ENCODE assay signal across 25 mouse cellular contexts in genomic region chr8:60938717-60939424, GRCm38 (mm10). TPM values are rescaled to one million over a fixed set of nuclear protein-coding genes. Genes with fewer than 3 reads are reported as not detected.
A peak's percentile ranks its signal among the peaks of the same experiment; 100 is the strongest.
DNase-seq lines count a peak whose midpoint lies in the region; ATAC-seq lines count a peak whose summit lies in the region.
"Had no signal": no experiment of that assay in that cellular context is flagged by ENCODE, and none has a peak within 500 bp of the region (broad histone marks: within the 10 kb centered on the region; RNA-seq: fewer than 3 reads in every experiment).

No protein-coding gene starts in this region.

- H3K4me3 ChIP-seq in forebrain, embryonic 10.5 days: no peak overlapping the region
- H3K4me3 ChIP-seq in forebrain, embryonic 12.5 days (replicated peaks): no peak overlapping the region
- H3K4me3 ChIP-seq in liver, embryonic 13.5 days (replicated peaks): peak overlapping the region; percentile 13
- no peak overlapping the region for H3K4me3 ChIP-seq in heart, embryonic 11.5 days (ENCODE audit: low read depth, low read length)
- H3K4me3 ChIP-seq: gastrocnemius, adult 2 months; limb, embryonic 10.5 days; neural tube, embryonic 12.5 days had no signal

- intact Hi-C loops in left cerebral cortex, postnatal 10 days (cut with DNase I): no loop called here

- peaks cover 23% of the 10 kb centered on the region for H3K36me3 ChIP-seq in forebrain, embryonic 10.5 days (replicated peaks)
- peaks cover 4% of the 10 kb centered on the region for H3K36me3 ChIP-seq in forebrain, embryonic 12.5 days (replicated peaks)
- peaks cover 40% of the 10 kb centered on the region for H3K36me3 ChIP-seq in liver, embryonic 13.5 days
- H3K36me3 ChIP-seq in heart, embryonic 11.5 days (ENCODE audit: control insufficient read depth, insufficient read depth, low read length): no peaks in the 10 kb centered on the region; the same call in 1 of the 2 replicates
- H3K36me3 ChIP-seq: limb, embryonic 10.5 days had no signal

- no peak for ATAC-seq in forebrain, embryonic 12.5 days (ENCODE audit: low FRiP score)
- ATAC-seq in common myeloid progenitor, adult 5-6 weeks (replicated peaks; ENCODE audit: low read depth, poor library complexity, severe bottlenecking): peak; percentile 36; the same call in 1 of the 2 replicates
- peak; percentile 83 for ATAC-seq in liver, embryonic 13.5 days (ENCODE audit: low read depth)
- peak; percentile 84 for ATAC-seq in megakaryocyte-erythroid progenitor cell, adult 5-6 weeks (replicated peaks; ENCODE audit: low FRiP score, low TSS enrichment, poor library complexity, severe bottlenecking)
- no peak for ATAC-seq in heart, embryonic 11.5 days (replicated peaks; ENCODE audit: insufficient number of reproducible peaks, low FRiP score, low TSS enrichment)
- ATAC-seq: inflammation-experienced regulatory T-cells, adult 6 months; lung, postnatal 0 days; Patski had no signal

- 15% methylated on average over 3 of the region's 3 CpGs for WGBS in forebrain, embryonic 10.5 days
- 11% methylated on average over 3 of the region's 3 CpGs for WGBS in forebrain, embryonic 12.5 days
- WGBS in liver, embryonic 13.5 days (ENCODE audit: insufficient replicate concordance): 19% methylated on average over 3 of the region's 3 CpGs
- whole genome bisulfite sequencing in heart, embryonic 11.5 days (ENCODE audit: insufficient replicate concordance): 43% methylated on average over 3 of the region's 3 CpGs

- peaks cover 35% of the 10 kb centered on the region for H3K4me1 ChIP-seq in forebrain, embryonic 10.5 days
- H3K4me1 ChIP-seq in forebrain, embryonic 12.5 days: peaks cover 7% of the 10 kb centered on the region
- peaks cover 42% of the 10 kb centered on the region for H3K4me1 ChIP-seq in liver, embryonic 13.5 days (replicated peaks)
- H3K4me1 ChIP-seq in heart, embryonic 11.5 days (ENCODE audit: control insufficient read depth, insufficient read depth, low read length): no peaks in the 10 kb centered on the region
- H3K4me1 ChIP-seq: neural tube, embryonic 12.5 days had no signal

- no peak overlapping the region for H3K9ac ChIP-seq in forebrain, embryonic 12.5 days
- H3K9ac ChIP-seq in liver, embryonic 13.5 days: peak overlapping the region; percentile 49
- H3K9ac ChIP-seq in heart, embryonic 11.5 days (ENCODE audit: low read depth, low read length): no peak overlapping the region
- H3K9ac ChIP-seq: hindbrain, embryonic 14.5 days; neural tube, embryonic 12.5 days had no signal

- 0 out of 2 replicates have a peak overlapping the region, but pooled peaks have one; percentile 40 for H3K27ac ChIP-seq in forebrain, embryonic 10.5 days
- no peak overlapping the region for H3K27ac ChIP-seq in forebrain, embryonic 12.5 days
- peak overlapping the region; percentile 69 for H3K27ac ChIP-seq in liver, embryonic 13.5 days
- no peak overlapping the region for H3K27ac ChIP-seq in heart, embryonic 11.5 days (ENCODE audit: low read depth, low read length)
- H3K27ac ChIP-seq: gastrocnemius, adult 2 months; hindbrain, embryonic 14.5 days; kidney, postnatal 0 days; limb, embryonic 10.5 days; macrophage; neural tube, embryonic 12.5 days; stomach, postnatal 0 days had no signal

- no peak overlapping the region for H3K4me2 ChIP-seq in forebrain, embryonic 12.5 days
- H3K4me2 ChIP-seq in liver, embryonic 13.5 days: peak overlapping the region; percentile 36
- H3K4me2 ChIP-seq in heart, embryonic 11.5 days: no peak overlapping the region
- H3K4me2 ChIP-seq: hindbrain, embryonic 14.5 days; neural tube, embryonic 12.5 days had no signal

- DNase-seq in forebrain, embryonic 10.5 days (ENCODE audit: extremely low spot score, low spot score): no peak
- peak; percentile 42 for DNase-seq in liver, embryonic 13.5 days
- DNase-seq in left cerebral cortex, postnatal 10 days (ENCODE audit: extremely low spot score in 1 of 2, low spot score in 2 of 2): no peak
- DNase-seq in ovary, adult 18-20 months (ENCODE audit: low spot score): no peak
- DNase-seq: adrenal gland, adult 8-10 months; cerebellum, adult 18-20 months; cerebellum, postnatal 25 days; embryo, embryonic 11 days; gastrocnemius, adult 2 months; heart, postnatal 4 days; kidney, adult 2 months; midbrain, embryonic 14.5 days had no signal

- no peaks in the 10 kb centered on the region for H3K27me3 ChIP-seq in forebrain, embryonic 10.5 days (ENCODE audit: poor library complexity, severe bottlenecking)
- no peaks in the 10 kb centered on the region for H3K27me3 ChIP-seq in forebrain, embryonic 12.5 days
- no peaks in the 10 kb centered on the region for H3K27me3 ChIP-seq in liver, embryonic 13.5 days
- H3K27me3 ChIP-seq in heart, embryonic 11.5 days (ENCODE audit: control insufficient read depth, insufficient read depth, low read length): no peaks in the 10 kb centered on the region
- H3K27me3 ChIP-seq: neural tube, embryonic 12.5 days; Patski had no signal

- 0 out of 2 replicates have a peak, but pooled peaks cover 2% of the 10 kb centered on the region for H3K9me3 ChIP-seq in forebrain, embryonic 10.5 days
- no peaks in the 10 kb centered on the region for H3K9me3 ChIP-seq in forebrain, embryonic 12.5 days
- H3K9me3 ChIP-seq in liver, embryonic 13.5 days (replicated peaks): no peaks in the 10 kb centered on the region
- no peaks in the 10 kb centered on the region for H3K9me3 ChIP-seq in heart, embryonic 11.5 days (replicated peaks; ENCODE audit: control insufficient read depth, low read length)
- H3K9me3 ChIP-seq: limb, embryonic 10.5 days; neural tube, embryonic 12.5 days had no signal

RNA-seq across cellular contexts. Expression of gene Clcn3, which starts 44.2 kb away (rescaled TPM):
- 30.8 and 31.5 TPM in 2 replicates for polyA plus RNA-seq in forebrain, embryonic 10.5 days (2016; fragmentation: Nextera tagmentation; extraction: Ambion mirVana)
- 53.4 and 53.7 TPM in 2 replicates for polyA plus RNA-seq in forebrain, embryonic 12.5 days (2016; fragmentation: Nextera tagmentation; extraction: Ambion mirVana)
- 33.5 and 40.9 TPM in 2 replicates for total RNA-seq in common myeloid progenitor, adult 5-6 weeks (2017)
- 35.8 and 41.3 TPM in 2 replicates for polyA plus RNA-seq in liver, embryonic 13.5 days (2015; fragmentation: Nextera tagmentation; extraction: Ambion mirVana)
- 47.2 and 56.3 TPM in 2 replicates for total RNA-seq in megakaryocyte-erythroid progenitor cell, adult 5-6 weeks (2014; fragmentation: Nextera tagmentation)
- total RNA-seq in megakaryocyte-erythroid progenitor cell, adult 5-6 weeks (2017): 58.1 and 66.9 TPM in 2 replicates
- total RNA-seq in left cerebral cortex, postnatal 10 days (2021): 100 to 1,000 TPM; 146 to 152 TPM
- polyA plus RNA-seq in heart, embryonic 11.5 days (2014; fragmentation: Nextera tagmentation; extraction: Ambion mirVana): 24.4 and 29.2 TPM in 2 replicates

RNA-seq across cellular contexts. Expression of gene Hpf1, which starts 48.7 kb away (rescaled TPM):
- 136 and 142 TPM in 2 replicates for polyA plus RNA-seq in forebrain, embryonic 10.5 days (2016; fragmentation: Nextera tagmentation; extraction: Ambion mirVana)
- 137 and 141 TPM in 2 replicates for polyA plus RNA-seq in forebrain, embryonic 12.5 days (2016; fragmentation: Nextera tagmentation; extraction: Ambion mirVana)
- 107 and 156 TPM in 2 replicates for total RNA-seq in common myeloid progenitor, adult 5-6 weeks (2017)
- polyA plus RNA-seq in liver, embryonic 13.5 days (2015; fragmentation: Nextera tagmentation; extraction: Ambion mirVana): 110 and 126 TPM in 2 replicates
- 110 and 132 TPM in 2 replicates for total RNA-seq in megakaryocyte-erythroid progenitor cell, adult 5-6 weeks (2014; fragmentation: Nextera tagmentation)
- 136 and 143 TPM in 2 replicates for total RNA-seq in megakaryocyte-erythroid progenitor cell, adult 5-6 weeks (2017)
- 10 to 100 TPM; 42.0 to 49.0 TPM for total RNA-seq in left cerebral cortex, postnatal 10 days (2021)
- polyA plus RNA-seq in heart, embryonic 11.5 days (2014; fragmentation: Nextera tagmentation; extraction: Ambion mirVana): 75.0 and 75.8 TPM in 2 replicates

RNA-seq across cellular contexts. Expression of gene Nek1, which starts 54.1 kb away (rescaled TPM):
- polyA plus RNA-seq in forebrain, embryonic 10.5 days (2016; fragmentation: Nextera tagmentation; extraction: Ambion mirVana): 21.0 and 25.0 TPM in 2 replicates
- polyA plus RNA-seq in forebrain, embryonic 12.5 days (2016; fragmentation: Nextera tagmentation; extraction: Ambion mirVana): 22.3 and 23.8 TPM in 2 replicates
- total RNA-seq in common myeloid progenitor, adult 5-6 weeks (2017): 24.8 and 26.3 TPM in 2 replicates
- 9.2 and 11.9 TPM in 2 replicates for polyA plus RNA-seq in liver, embryonic 13.5 days (2015; fragmentation: Nextera tagmentation; extraction: Ambion mirVana)
- total RNA-seq in megakaryocyte-erythroid progenitor cell, adult 5-6 weeks (2014; fragmentation: Nextera tagmentation): 23.0 and 23.9 TPM in 2 replicates
- total RNA-seq in megakaryocyte-erythroid progenitor cell, adult 5-6 weeks (2017): 23.8 and 29.0 TPM in 2 replicates
- total RNA-seq in left cerebral cortex, postnatal 10 days (2021): 10 to 100 TPM; 27.0 to 27.5 TPM
- 15.4 and 16.4 TPM in 2 replicates for polyA plus RNA-seq in heart, embryonic 11.5 days (2014; fragmentation: Nextera tagmentation; extraction: Ambion mirVana)

Comparison
In these comparisons a context has a peak if more than half of its experiments do, and no peak if none do; other contexts are left out.
1. H3K27ac ChIP-seq: peak in forebrain, embryonic 10.5 days (single experiment) and liver, embryonic 13.5 days (single experiment); none in forebrain, embryonic 12.5 days (single experiment) and heart, embryonic 11.5 days (single experiment).
2. ATAC-seq: peak in common myeloid progenitor, adult 5-6 weeks (single experiment), liver, embryonic 13.5 days (single experiment) and megakaryocyte-erythroid progenitor cell, adult 5-6 weeks (single experiment); none in forebrain, embryonic 12.5 days (single experiment) and heart, embryonic 11.5 days (single experiment).